Comparison of ENCODE assay signal across 16 mouse cellular contexts in the genomic region with DNA sequence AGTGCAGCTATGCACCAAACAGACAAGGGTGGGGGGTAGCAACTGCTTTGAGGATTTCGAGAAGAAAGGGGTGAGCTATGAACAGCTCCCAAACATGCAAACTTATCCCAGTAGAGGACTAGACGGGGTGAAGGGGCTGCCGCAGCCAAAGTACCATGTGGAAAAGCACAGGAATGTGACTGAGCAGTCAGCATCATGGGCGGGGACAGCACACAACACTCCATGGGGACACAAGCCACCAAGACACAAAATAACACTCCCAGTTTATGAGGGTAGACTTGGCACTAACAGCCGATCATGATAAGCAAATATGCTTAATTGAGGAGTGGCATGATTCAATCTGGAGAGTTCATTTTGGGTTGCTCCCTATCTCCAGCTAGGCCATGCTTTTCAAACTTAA. TPM values are rescaled to one million over a fixed set of nuclear protein-coding genes. Genes with fewer than 3 reads are reported as not detected.
"Had no signal": no experiment of that assay in that cellular context is flagged by ENCODE, and none has a peak within 500 bp of the region (broad histone marks: within the 10 kb centered on the region; RNA-seq: fewer than 3 reads in every experiment).

No protein-coding gene starts in this region.

- H3K4me3 ChIP-seq: neural tube, embryonic 15.5 days; stomach, embryonic 15.5 days had no signal

- H3K27me3 ChIP-seq: neural tube, embryonic 15.5 days; stomach, embryonic 15.5 days had no signal

- H3K9ac ChIP-seq: neural tube, embryonic 15.5 days; stomach, embryonic 15.5 days had no signal

- H3K4me2 ChIP-seq: neural tube, embryonic 15.5 days; stomach, embryonic 15.5 days had no signal

- H3K36me3 ChIP-seq: neural tube, embryonic 15.5 days; stomach, embryonic 15.5 days had no signal

- H3K27ac ChIP-seq: neural tube, embryonic 15.5 days; stomach, embryonic 15.5 days; stomach, postnatal 0 days had no signal

- H3K4me1 ChIP-seq: stomach, embryonic 15.5 days had no signal

- H3K9me3 ChIP-seq: neural tube, embryonic 15.5 days; stomach, embryonic 15.5 days had no signal

- DNase-seq: retina, postnatal 1 day; right cerebral cortex, adult 18-20 months; right cerebral cortex, postnatal 14 days; right cerebral cortex, postnatal 25 days; right cerebral cortex, postnatal 4 days; spleen, adult 18-20 months; thymus, adult 18-20 months; thymus, adult 2 months; thymus, postnatal 14 days; thymus, postnatal 25 days; thymus, postnatal 36 days; thymus, postnatal 4 days had no signal

RNA-seq across cellular contexts. Expression of gene Col4a3, which starts 42.8 kb away (rescaled TPM):
- total RNA-seq: neutrophil, adult 5-6 weeks had no signal

RNA-seq across cellular contexts. Expression of gene Col4a4, which starts 42.8 kb away (rescaled TPM):
- total RNA-seq: neutrophil, adult 5-6 weeks had no signal
